22 mouse cellular contexts compared by ENCODE assay signal in genomic region chr11:78668647-78669046, GRCm38 (mm10). TPM values are rescaled to one million over a fixed set of nuclear protein-coding genes. Genes with fewer than 3 reads are reported as not detected.
A peak's percentile ranks its signal among the peaks of the same experiment; 100 is the strongest.
DNase-seq lines count a peak whose midpoint lies in the region; ATAC-seq and TF ChIP-seq lines count a peak whose summit lies in the region.
"Had no signal": no experiment of that assay in that cellular context is flagged by ENCODE, and none has a peak within 500 bp of the region (broad histone marks: within the 10 kb centered on the region; RNA-seq: fewer than 3 reads in every experiment).

No protein-coding gene starts in this region.

- no peak for TF ChIP-seq CTCF in midbrain, postnatal 0 days (IDR thresholded peaks at IDR 0.05)

- peaks cover 24% of the 10 kb centered on the region for H3K4me1 ChIP-seq in midbrain, embryonic 10.5 days
- H3K4me1 ChIP-seq in midbrain, postnatal 0 days (ENCODE audit: insufficient read depth, low read length): peaks cover 2% of the 10 kb centered on the region; the same call in 1 of the 2 replicates
- H3K4me1 ChIP-seq: intestine, embryonic 15.5 days had no signal

- no peak overlapping the region for H3K9ac ChIP-seq in midbrain, postnatal 0 days (replicated peaks; ENCODE audit: low read length, poor library complexity, severe bottlenecking)
- H3K9ac ChIP-seq: embryonic facial prominence, embryonic 13.5 days; forebrain, embryonic 12.5 days; forebrain, postnatal 0 days; heart, embryonic 12.5 days; hindbrain, embryonic 14.5 days; intestine, embryonic 15.5 days had no signal

- H3K4me3 ChIP-seq in midbrain, embryonic 10.5 days: no peak overlapping the region
- H3K4me3 ChIP-seq in midbrain, postnatal 0 days (ENCODE audit: low read depth, low read length): no peak overlapping the region
- H3K4me3 ChIP-seq: embryonic facial prominence, embryonic 13.5 days; forebrain, embryonic 12.5 days; heart, adult 2 months; heart, embryonic 12.5 days; hindbrain, embryonic 10.5 days; intestine, embryonic 15.5 days had no signal

- 24% methylated on average over 3 of the region's 3 CpGs for WGBS in midbrain, embryonic 10.5 days
- WGBS in midbrain, postnatal 0 days: 22% methylated on average over 3 of the region's 3 CpGs

- H3K36me3 ChIP-seq in midbrain, embryonic 10.5 days: no peaks in the 10 kb centered on the region
- no peaks in the 10 kb centered on the region for H3K36me3 ChIP-seq in midbrain, postnatal 0 days (ENCODE audit: insufficient read depth, low read length)
- H3K36me3 ChIP-seq: embryonic facial prominence, embryonic 13.5 days; forebrain, embryonic 12.5 days; heart, embryonic 12.5 days; hindbrain, embryonic 10.5 days; intestine, embryonic 15.5 days had no signal

- no peak overlapping the region for H3K4me2 ChIP-seq in midbrain, postnatal 0 days (ENCODE audit: low read depth, low read length, poor library complexity, severe bottlenecking)
- H3K4me2 ChIP-seq: embryonic facial prominence, embryonic 13.5 days; forebrain, embryonic 12.5 days; heart, embryonic 12.5 days; hindbrain, embryonic 14.5 days; intestine, embryonic 15.5 days had no signal

- H3K27me3 ChIP-seq in midbrain, embryonic 10.5 days (ENCODE audit: low read depth, poor library complexity, severe bottlenecking): no peaks in the 10 kb centered on the region
- no peaks in the 10 kb centered on the region for H3K27me3 ChIP-seq in midbrain, postnatal 0 days (ENCODE audit: insufficient read depth, low read length)
- H3K27me3 ChIP-seq: CH12.LX; embryonic facial prominence, embryonic 13.5 days; forebrain, embryonic 12.5 days; heart, embryonic 12.5 days; intestine, embryonic 15.5 days; Patski had no signal

- no peak for ATAC-seq in midbrain, postnatal 0 days (ENCODE audit: low FRiP score)
- ATAC-seq: forebrain, postnatal 0 days; intestine, embryonic 15.5 days; Patski had no signal

- no peak overlapping the region for H3K27ac ChIP-seq in midbrain, embryonic 10.5 days (replicated peaks)
- H3K27ac ChIP-seq in midbrain, postnatal 0 days (ENCODE audit: low read depth, low read length): no peak overlapping the region
- H3K27ac ChIP-seq: embryonic facial prominence, embryonic 13.5 days; forebrain, embryonic 12.5 days; heart, adult 2 months; hindbrain, embryonic 10.5 days; hindbrain, embryonic 14.5 days; intestine, embryonic 15.5 days had no signal

- H3K9me3 ChIP-seq in midbrain, embryonic 10.5 days (replicated peaks): no peaks in the 10 kb centered on the region
- no peaks in the 10 kb centered on the region for H3K9me3 ChIP-seq in midbrain, postnatal 0 days (ENCODE audit: low read length)
- H3K9me3 ChIP-seq: embryonic facial prominence, embryonic 13.5 days; forebrain, embryonic 12.5 days; heart, embryonic 12.5 days; hindbrain, embryonic 10.5 days; intestine, embryonic 15.5 days had no signal

- DNase-seq in midbrain, embryonic 10.5 days (ENCODE audit: low spot score): peak; percentile 12
- no peak for DNase-seq in midbrain, postnatal 0 days (ENCODE audit: low spot score)
- peak; percentile 96 for DNase-seq in R1 (ENCODE audit: low read depth, low spot score)
- DNase-seq in c-Kit-positive CD71-positive TER-119-positive erythroid progenitor cells, embryonic 14.5 days (ENCODE audit: low spot score): peak; percentile 10
- DNase-seq in cerebellum, adult 11 months: no peak
- DNase-seq in layer of hippocampus, adult 11-12 months (ENCODE audit: low spot score): no peak
- no peak for DNase-seq in urinary bladder, postnatal 25 days (ENCODE audit: low spot score)
- DNase-seq: adrenal gland, postnatal 10 days; cerebellum, adult 9-10 months; cerebellum, postnatal 25 days; forebrain, postnatal 0 days; gastrocnemius, postnatal 14 days; heart, adult 2 months; kidney, adult 18-20 months had no signal

RNA-seq across cellular contexts. Expression of gene Nlk, which starts 28.5 kb away (rescaled TPM):
- 18.5 and 21.1 TPM in 2 replicates for polyA plus RNA-seq in midbrain, embryonic 10.5 days (2016; fragmentation: Nextera tagmentation; extraction: Ambion mirVana)
- 39.7 and 44.4 TPM in 2 replicates for total RNA-seq in midbrain, postnatal 0 days (2014; rRNA removed)
- polyA plus RNA-seq in midbrain, postnatal 0 days (2015; fragmentation: Nextera tagmentation; extraction: Ambion mirVana): 21.9 and 25.0 TPM in 2 replicates

Comparison
In these comparisons a context has a peak if more than half of its experiments do, and no peak if none do; other contexts are left out.
1. DNase-seq: peak in midbrain, embryonic 10.5 days (single experiment), R1 (single experiment) and c-Kit-positive CD71-positive TER-119-positive erythroid progenitor cells, embryonic 14.5 days (single experiment); none in midbrain, postnatal 0 days (single experiment), cerebellum, adult 11 months (single experiment), layer of hippocampus, adult 11-12 months (single experiment) and urinary bladder, postnatal 25 days (single experiment).